Mouse (Mus musculus) adrenal gland, postnatal 10 days (tissue): Measurements from ENCODE around the gene Krr1. TPM values are rescaled to one million over a fixed set of nuclear protein-coding genes. Genes with fewer than 3 reads are reported as not detected.

ENCODE experiments used
- DNase-seq: peaks from one replicate; pipeline ENCODE4 v3.0.0; 2021; ENCODE audit warnings: mixed read lengths
- long read RNA-seq, 2 experiments: library from polyadenylated mRNA; stranded (forward); transcript quantifications; one replicate each; pipeline ENCODE4 v2.0.0; 2021
- total RNA-seq, 2 experiments: library from RNA; stranded (reverse); gene quantifications; 2 replicates each; pipeline ENCODE4 v1.2.3; 2021

Gene Krr1
- 10 to 100 TPM; 27.6 to 28.6 TPM for total RNA-seq
- long read RNA-seq, experiment 1, full-length matches to known transcripts: 27 of 30 reads
- long read RNA-seq, experiment 1, partial matches to known transcripts: 1 of 30 reads
- long read RNA-seq, experiment 1, other reads (novel, unspliced or antisense): 2 of 30 reads
- long read RNA-seq, experiment 2, full-length matches to known transcripts: 20 of 25 reads
- long read RNA-seq, experiment 2, partial matches to known transcripts: 3 of 25 reads
- long read RNA-seq, experiment 2, other reads (novel, unspliced or antisense): 2 of 25 reads

DNA sequence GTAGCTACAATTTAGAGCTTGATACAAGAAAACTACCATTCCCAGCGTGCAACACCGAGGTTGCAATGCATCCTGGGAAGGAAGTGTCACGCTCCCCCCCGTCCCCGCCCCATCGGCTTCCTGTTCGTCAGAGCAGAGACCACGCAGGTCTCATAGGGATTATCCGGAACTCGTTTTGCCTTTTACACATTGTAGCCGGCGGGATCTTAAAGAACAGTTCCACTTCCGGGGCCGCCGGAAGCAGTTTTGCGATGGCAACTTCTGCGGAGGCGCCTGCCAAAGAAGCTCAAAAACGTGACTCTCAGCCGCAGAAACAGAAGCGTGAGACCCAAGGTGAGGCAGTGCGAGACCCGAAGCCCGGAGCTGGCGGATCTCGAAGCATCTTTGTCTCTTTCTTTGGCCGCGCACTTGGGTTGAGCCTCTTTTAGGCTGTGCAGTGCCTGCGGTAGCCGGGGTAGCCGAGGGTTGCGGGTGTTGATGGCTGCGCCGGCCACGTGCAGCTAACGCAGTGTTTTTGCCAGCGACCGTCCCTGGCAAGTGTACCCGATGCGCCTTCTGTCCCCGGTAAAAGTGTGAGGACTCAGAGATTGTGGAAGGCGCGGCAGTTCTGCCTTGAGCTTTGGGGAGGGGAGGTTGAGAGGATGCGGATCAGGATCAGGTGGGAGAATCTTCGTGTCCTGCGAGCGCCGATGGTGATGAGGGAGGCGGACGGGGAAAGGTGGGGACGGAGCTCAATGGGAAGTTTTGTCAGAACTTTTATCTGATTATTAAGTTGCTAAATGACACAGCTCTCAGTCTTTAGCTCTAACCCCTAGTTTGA lies at the start of gene Krr1:
TSS of gene Krr1 (plus strand) at position 123 of the 820 bp plus-strand sequence.
- DNase-seq: peak; percentile 91

DNA sequence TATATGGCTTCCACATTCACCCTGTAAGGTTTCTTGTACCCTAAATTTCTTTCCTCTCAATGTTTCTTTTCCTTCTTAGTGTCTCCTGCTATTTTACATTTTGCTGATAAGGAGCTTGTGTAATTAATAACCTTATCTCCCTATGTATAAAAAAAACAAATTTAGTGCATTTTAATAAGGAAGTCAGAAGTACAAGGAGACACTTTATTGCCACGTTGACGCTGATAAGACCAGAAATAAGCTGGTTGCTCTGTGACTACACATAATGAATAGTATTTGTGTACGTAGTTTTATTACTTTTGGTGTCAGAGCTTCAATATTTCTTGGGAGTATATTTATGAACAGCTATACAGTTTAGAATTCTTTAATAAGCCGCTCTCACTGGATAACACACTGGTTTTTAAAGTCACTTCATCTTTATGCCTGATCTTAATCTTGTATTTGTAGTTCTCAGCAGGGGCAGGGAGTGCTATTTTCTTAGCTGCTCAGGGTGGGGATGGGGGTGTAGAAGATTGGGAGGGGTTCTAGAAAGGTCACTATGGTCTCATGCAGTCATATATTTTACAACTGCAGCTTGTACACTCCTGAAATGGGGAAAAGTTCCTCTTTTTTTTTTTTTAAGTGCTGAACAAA lies 48.8 kb upstream of the Krr1 start:
- no peak for DNase-seq

DNA sequence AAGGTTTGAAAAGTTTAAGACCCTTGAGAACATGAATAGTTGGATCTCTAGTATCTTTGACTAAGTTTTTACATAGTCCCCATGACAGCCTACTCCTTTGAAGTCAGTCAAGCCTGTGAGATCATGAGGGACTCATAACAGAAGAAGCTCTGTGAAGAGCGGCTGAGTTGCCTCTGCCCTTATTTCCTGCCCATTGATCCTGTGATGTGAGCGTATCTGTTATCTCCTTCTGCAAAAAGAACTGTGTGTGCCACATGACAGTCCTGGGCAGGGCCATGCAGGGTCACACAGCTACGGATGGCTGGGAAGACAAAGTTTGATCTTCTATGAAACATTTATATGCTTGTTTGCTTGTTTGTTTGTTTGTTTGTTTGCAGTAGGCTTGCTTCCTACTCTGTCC lies 48.3 kb upstream of the Krr1 start:
- no peak for DNase-seq

DNA sequence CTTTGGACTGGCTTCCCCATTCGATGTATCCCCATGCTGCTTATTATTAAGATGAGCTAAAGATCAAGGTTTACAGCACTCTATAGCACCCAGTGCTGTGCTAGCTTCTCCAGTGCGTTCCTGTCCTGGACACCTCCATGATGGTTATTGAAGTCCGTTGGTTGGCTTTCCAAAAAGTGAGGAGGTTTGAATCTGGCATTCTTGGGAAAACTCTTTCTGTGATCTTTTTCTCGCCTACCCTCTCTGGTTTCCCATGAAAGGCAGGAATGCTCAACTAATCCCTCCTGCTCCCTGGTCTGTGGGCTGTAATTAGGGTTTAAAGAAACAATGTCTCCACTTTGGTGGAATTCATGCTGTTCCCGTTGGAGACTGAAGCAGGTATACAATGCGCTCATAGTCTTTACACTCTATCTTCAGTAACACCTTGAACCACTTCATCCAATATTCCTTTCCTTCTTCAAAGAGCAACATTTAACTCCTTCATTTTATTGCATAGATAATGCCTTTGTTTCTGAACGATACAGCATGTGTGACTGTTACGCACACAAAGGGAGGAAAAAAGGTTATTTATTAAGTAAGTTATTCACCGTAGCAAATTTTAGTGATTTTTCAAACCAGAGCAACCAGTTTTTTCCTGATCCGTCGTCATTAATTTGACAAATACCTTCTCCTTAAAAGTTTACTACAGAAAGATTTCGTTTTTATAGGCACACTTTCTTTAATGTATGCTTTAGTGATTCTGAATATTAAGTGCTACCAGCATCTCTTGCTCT lies 47.6 kb upstream of the Krr1 start:
- no peak for DNase-seq

DNA sequence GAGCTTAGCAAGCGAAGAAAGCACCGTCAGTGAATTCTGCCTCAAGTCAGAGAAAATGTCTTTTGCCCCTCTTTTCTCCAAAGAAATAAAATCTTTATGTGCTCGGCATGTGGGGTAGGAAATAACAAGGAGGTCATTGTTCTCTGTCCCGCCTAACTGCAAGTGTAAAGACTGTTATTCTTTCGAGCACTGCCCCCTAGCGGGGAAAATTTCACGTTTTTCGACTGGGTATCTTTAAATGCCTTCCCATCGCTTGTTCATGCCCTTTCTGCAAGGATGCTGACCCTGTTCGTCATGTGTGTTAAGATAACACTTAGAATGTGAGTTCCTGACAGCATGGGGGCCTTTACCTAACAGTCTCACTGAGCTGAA lies 47.0 kb upstream of the Krr1 start:
- peak; percentile 95 for DNase-seq

DNA sequence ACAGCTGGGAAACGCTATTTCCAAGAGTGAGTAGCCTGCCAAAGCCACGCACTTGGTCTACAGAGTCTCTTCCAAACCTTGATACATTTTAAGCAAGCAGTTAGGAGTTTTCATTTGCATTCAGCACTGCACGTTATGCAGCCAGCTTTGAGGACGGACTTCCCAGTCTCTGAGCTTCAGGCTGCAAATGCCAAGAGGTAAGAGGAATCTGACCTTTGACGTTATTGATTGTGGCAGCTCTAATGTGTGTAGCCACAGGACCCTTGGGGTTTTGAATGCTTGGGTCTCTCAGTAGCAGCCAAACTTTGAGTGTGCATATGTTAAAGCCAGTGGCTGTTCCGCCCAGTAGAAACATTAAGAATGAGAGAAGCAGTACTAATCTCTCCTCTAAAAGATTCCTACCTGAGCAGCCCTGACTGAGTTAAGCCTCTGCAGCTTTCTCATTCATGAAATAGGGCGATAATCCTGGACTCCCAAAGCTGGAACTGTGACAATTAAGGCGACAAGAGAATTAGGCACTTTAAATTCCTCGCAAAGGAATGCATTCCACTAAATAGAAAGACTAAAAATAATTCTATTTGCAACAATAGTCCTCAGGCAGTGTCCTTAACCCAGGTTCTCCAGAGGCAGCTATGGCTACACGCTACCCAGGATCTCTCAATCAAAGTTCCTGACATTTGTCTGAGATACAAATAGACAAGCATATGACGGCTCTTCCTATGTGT lies 39.7 kb upstream of the Krr1 start:
- no peak for DNase-seq

DNA sequence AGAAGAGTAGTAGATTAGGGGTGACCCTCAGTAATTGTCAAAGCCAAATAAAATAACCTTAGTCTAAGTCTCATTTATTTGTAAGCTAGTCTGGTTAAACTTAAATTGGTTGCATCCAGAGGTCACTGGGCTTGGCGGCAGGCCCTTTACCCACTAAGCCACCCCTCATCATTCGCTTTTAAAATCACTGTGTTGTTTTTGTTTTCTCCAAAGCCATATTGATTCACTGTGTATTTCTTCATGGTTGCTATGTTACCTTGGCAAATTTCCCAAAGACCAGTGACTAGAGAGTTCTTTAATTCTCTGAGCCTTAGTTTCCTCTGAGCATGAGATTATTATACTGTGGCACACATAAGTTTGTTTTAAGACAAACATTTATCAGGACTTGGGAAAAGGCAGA lies 37.3 kb upstream of the Krr1 start:
- DNase-seq: no peak

DNA sequence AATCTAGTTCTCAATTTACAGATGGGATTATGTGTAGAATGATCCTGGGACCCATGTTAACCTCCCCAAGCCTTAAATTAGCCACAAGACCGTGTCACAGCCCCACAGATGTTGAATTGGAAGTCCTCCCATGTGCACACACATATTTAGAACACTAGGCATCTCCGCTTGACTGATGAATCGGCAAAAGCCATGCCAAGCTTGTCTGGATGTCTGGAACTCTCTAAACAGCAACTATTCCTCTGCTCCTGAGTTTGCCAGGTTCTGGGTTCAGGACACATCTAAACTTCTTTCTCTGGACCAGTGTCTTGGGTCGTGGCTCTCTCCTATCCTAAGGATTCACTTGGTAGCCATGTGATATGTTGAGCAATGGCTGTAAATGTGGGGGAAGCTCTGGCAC lies 36.4 kb upstream of the Krr1 start:
- no peak for DNase-seq

DNA sequence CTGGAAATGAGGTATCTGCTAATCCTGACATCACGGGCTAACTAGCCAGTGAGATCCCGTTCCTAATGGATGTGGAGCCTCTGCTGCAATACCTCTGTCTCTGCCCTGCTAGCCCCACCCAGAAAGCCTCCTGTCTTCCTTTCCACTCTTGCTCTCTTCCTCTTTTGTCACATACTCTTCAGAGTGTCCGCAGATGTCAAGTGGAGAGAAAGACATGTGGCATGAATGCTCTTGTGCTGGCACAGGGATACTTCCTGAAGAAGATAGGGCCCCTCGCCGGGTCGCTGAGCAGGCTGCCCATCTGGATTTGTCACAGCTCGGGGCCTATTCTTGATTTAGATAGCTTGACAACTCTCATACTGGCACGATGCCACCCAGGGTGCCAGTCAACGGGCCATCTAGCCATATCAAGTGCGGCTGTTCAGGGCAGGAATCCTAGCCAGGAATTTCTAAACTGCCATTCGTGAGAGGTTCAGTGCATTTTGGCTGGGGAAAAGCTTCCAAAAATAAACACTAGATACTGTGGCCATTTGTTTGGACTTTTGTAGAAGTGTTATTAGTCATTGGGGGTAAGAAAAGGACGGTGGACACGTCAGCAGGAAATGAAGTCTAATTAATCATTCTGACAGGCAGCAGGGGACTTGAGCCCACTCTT lies 35.8 kb upstream of the Krr1 start:
- DNase-seq: peak; percentile 74

DNA sequence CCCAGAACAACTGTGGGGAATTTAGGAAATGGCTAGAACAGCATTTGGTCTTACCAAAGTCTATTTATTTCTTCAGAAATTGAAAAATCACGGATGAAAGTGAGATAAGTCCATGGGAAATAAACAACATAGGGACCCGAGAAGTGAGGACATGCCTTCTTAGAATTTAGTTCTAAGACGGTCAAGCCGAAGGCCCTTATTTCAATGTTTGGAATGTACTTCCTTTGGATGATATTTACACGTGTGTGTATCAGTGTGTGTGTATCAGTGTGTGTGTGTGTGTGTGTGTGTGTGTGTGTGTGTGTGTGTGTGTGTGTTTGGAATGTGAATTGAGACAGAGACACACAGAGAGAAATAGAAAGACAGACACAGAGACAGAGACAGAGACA lies 35.3 kb upstream of the Krr1 start:
- DNase-seq: no peak

DNA sequence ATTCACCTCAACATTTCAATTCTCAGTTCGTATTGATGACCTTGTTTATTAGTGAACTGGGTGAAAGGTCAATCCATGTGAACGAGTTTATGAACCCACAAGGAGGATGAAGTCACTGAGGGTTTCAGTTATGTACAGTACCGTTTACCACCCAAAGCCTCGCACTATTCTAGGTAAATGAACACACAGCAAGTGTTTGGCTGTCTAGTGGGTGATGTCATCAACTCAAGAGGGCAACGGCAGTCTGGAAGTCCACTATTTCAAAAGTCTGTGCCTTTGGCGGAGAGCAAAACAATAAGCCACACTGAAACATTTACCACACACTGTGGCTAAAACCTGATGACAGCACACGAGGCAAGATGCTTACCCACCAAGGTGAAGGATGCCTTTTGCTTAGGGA lies 29.4 kb upstream of the Krr1 start:
- DNase-seq: no peak

DNA sequence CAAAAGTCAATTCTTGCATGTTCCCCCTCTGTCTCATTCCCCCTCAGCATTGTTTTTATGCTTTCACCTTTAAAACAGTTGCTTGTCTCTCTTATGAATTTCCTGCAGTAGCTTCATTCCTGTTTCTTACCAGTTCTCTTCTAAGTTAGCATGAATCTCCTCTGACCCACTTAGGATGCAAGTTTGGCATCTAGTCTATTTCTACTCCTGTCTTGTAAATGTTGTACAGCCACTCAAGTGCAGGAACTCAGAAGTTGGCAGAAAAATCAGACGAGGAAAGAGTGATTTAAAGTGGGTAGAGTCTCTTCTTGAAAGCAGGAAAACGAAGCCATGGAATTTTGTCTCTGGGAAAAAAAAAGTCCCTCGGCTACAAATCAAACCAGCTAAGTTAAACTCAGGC lies 26.9 kb upstream of the Krr1 start:
- DNase-seq: no peak

DNA sequence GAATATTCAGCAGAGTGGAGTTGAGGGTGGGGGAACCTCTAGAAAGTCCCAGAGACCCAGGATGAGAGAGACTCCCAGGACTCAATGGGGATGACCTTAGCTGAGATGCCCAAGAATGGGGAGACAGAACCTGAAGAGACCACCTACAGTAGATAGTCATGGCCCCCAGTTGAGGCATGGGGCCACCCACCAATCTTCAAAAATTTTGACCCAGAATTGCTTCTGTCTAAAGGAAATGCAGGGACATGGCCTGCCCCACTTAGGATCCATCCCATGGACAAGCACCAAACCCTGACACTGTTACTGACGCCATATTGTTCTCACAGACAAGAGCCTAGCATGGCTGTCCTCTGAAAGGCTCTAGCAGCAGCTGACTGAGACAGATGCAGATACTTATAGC lies 24.4 kb upstream of the Krr1 start:
- no peak for DNase-seq

DNA sequence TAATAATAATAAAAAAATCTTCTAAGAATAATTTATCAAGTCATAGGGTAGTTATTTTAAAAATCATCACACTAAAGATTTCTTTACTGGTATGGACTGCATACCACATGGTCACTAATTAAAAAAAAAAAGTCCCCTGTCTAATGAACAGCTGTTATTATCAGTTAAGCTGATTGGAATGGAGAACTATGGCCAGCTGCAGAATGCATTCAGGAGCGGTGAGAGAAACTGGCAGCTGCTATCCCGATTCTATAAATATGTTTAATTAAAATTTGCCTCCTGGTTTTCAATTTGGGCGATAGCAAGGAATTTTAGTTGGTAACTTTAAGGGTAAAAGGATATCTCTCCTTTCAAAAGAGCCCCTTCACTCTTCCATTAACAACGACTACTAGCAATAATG lies 23.5 kb upstream of the Krr1 start:
- DNase-seq: no peak

DNA sequence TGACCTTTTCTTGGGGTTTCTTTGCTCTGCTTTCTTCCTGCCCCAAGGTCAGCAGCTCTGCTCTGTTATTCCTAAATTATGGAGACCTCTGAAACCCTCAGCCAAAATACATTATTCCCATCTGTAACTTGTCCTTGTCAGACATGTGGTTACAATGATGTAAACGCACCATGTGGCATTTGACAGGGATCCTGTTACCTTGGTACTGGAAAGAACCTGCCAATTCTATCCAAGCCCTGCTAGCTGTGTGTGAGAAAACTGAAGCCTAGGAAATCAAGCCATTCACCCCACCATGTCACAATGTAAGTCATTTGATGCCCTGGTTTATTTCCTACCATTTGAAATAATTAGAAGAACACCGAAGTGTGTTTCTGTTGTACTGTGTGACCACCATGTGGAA lies 16.6 kb upstream of the Krr1 start:
- DNase-seq: no peak

DNA sequence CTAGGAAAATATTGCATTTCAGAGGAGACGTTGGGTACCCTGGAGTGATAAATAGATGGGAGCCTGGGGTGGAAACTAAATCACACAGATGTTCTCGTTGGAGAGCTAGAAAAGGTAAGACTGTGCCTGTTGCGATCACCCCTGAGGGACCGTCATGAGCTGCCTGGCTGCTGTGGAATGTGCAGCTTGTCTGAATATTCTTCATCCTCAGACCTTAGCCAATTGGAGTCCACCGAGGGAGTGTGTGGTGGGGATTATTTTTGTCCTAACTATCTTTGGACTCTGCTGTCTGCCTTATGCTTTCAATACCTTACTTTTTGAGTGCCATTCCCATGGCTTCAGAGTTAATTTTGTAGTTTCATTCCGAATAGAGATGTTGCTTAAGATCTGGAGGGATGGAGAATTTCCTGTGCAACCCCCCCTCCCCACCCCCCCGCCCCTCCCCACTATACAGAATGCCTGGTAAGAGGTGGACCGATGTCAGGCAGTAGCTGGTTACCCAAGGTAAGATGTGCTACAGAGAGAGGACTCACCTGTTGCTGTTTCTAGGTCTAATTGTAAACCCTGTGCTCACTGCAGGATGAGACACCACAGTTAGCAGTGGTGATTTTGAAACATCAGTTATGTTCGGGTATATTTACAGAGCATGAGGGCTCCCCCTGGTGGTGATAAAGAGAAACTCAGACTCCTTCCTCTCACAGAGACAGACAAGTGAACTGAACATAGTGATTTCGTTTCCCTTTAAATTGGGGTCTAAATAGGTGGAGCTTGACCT lies 15.0 kb upstream of the Krr1 start:
- peak; percentile 74 for DNase-seq

DNA sequence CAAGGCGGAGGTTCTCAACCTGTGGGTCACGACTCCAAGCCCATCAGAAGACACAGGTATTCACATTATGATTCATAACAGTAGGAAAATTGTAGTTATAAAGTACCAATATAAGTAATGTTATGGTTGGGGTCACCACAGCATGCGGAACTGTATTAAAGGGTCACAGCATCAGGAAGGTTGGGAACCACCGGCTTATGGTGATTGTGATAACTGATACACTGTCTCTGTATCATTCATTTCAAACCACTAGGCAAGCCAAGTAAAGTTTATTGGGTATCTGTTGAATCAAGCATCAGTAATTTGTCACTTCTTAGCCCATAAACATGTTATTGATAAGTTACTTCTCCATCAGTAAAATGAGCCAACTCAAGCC lies 14.4 kb upstream of the Krr1 start:
- DNase-seq: no peak

DNA sequence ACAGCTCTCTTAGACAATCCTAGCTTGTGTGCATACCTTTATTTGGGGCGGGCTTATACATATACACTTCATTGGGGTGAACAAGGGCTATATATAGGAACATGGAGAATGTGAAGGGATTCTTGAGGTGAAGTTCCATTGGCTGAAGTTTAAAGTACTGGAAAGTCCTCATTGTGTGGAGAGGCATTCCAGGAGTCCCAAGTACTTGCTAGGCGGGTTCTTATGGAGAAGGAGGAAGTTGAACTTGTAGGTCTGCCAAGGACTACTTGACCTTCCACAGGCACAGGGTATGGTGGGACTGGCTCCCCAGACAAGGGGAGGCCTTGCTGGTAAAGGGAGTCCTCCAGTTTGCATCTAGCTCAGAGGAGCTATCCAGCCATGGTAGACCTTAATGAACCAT lies 13.1 kb upstream of the Krr1 start:
- no peak for DNase-seq

DNA sequence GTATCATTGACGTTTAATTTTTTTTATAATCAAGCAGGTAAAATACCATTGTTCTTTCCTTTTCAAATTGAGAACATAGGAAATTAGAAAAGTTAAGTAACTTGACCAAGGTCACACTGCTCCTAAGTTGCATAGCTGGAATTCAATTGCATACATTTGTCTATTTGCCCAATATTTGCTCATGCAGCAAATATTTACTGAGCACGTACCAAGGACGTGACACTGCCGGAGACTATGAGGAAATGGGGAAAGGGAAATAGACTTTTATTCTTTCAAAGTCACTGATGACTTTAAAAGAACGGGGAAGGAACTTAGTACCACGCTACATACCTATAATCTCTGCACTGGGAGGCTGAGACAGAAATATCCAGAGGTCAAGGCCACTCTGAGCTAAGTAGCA lies 12.0 kb upstream of the Krr1 start:
- DNase-seq: no peak

DNA sequence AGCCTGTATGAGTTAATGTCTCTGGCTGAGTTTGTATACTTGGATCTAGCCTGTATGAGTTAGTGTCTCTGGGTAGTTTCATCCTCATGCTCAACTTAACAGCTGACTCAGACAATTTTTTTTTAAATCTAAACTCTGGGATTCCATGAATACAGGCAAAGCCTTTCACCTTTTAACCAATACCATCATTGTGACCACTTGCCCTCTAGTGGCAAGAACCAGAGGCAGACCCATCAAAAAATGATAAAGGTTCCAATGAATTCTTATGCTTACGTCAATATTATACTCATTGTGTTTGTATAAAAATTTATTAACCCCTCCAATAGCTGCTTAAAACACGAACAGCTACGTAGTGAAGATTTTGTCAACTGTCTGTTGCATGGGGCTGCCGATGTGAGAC lies 6.1 kb upstream of the Krr1 start:
- DNase-seq: no peak

DNA sequence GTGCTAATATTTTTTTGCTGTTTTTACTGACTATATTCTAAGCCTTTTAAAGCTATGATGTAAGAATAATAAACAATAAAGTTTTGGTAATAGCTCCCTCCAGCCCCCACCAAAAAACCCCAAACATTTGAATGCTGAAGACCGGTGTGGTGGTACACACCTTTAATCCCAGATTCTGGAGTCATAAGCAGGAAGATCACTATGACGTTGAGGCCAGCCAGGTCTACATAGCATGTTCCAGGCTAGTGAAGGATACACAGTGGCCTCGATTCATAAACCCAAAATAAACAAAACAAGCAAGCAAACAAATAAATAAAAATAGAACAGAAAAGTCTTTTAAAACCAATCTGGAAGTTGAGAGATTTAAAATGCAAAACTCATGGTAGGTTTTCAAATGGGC lies 535 bp upstream of the Krr1 start:
- no peak for DNase-seq
